Mouse (Mus musculus): ENCODE measurements at regions not wholly inside any gene's neighbourhood (a gene's known extent, or its start where the extent isn't known, plus 50 kb on each side); places are given as distances from the start of the nearest gene placed in this dataset.

DNA sequence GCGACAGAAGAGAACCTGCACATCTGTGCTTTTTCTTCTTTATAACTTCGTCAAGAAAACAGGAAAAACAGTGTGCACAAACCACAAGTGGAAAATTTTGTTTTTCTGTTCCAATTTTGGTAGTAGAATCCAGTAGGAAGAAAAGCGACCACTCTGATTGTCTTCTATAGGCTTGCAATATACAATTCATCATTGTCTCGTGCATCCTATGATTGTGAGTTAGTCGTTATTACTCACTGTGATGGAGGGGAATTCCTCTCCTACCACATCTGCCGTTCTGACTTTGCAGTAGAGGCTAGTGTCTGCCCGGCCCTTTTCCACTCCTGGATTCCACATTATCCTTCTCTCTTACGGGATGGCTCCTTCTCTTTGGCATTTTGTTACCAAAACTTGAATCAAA, 78.2 kb upstream of the Prep start:
- Histone ChIP-seq H3K27ac (ENCODE audit: control insufficient read depth, low read depth, low read length) (no peak overlapping the region), H3K27me3 (ENCODE audit: control insufficient read depth in 1 of 2, insufficient read depth in 2 of 2, low read length in 2 of 2) (peaks cover 3% of the 10 kb centered on the region in 2 experiments; a peak in 3 of 4 replicates), H3K4me3 (ENCODE audit: control insufficient read depth in 1 of 2, insufficient read depth in 1 of 2, low read depth in 2 of 2, low read length in 2 of 2) (no peak overlapping the region), H3K36me3 (ENCODE audit: control insufficient read depth in 1 of 2, insufficient read depth in 2 of 2, low read length in 2 of 2) (no peaks in the 10 kb centered on the region), H3K9me3 (replicated peaks; ENCODE audit: insufficient read depth, low read length) (no peaks in the 10 kb centered on the region), H3K79me2 (ENCODE audit: control insufficient read depth, insufficient read depth, low read length, poor library complexity) (no peaks in the 10 kb centered on the region), H3K4me1 (ENCODE audit: control insufficient read depth in 1 of 2, insufficient read depth in 2 of 2, low read length in 2 of 2) (no peaks in the 10 kb centered on the region), H3K9ac (ENCODE audit: control insufficient read depth, low read depth, low read length, poor library complexity, severe bottlenecking) (no peak overlapping the region)
- DNase-seq (ENCODE audit: low read depth, low spot score) = no peak
- TF ChIP-seq HCFC1 (IDR thresholded peaks at IDR 0.05; ENCODE audit: low read depth, low read length) (no peak), JUND (IDR thresholded peaks at IDR 0.05; ENCODE audit: low read depth, low read length) (no peak), TCF12 (IDR thresholded peaks at IDR 0.05; ENCODE audit: low read depth, low read length) (no peak), USF2 (IDR thresholded peaks at IDR 0.05; ENCODE audit: borderline replicate concordance in 1 of 2, insufficient read depth in 1 of 2, low read depth in 1 of 2, low read length in 2 of 2) (no peak), POLR2AphosphoS2 (IDR thresholded peaks at IDR 0.05; ENCODE audit: low read length) (no peak), NRF1 (IDR thresholded peaks at IDR 0.05; ENCODE audit: insufficient read depth, low read depth, low read length, poor library complexity, severe bottlenecking) (no peak), POLR2A (IDR thresholded peaks at IDR 0.05; ENCODE audit: control insufficient read depth in 1 of 2, insufficient read depth in 1 of 2, low read depth in 1 of 2, low read length in 2 of 2, poor library complexity in 1 of 2) (no peak), ZMIZ1 (IDR thresholded peaks at IDR 0.05; ENCODE audit: low read depth, low read length) (no peak), MYB (IDR thresholded peaks at IDR 0.05; ENCODE audit: low read depth, low read length) (no peak), RCOR1 (IDR thresholded peaks at IDR 0.05; ENCODE audit: low read depth, low read length) (no peak), MAX (IDR thresholded peaks at IDR 0.05; ENCODE audit: low read length) (no peak), MXI1 (IDR thresholded peaks at IDR 0.05; ENCODE audit: low read depth, low read length) (no peak), CTCF (IDR thresholded peaks at IDR 0.05 in 2 of 3, conservative IDR thresholded peaks at IDR 0.05 in 1 of 3; ENCODE audit: control insufficient read depth in 1 of 3, insufficient read depth in 1 of 3, low read depth in 2 of 3, low read length in 3 of 3, poor library complexity in 1 of 3, severe bottlenecking in 1 of 3) (no peak), NELFE (IDR thresholded peaks at IDR 0.05; ENCODE audit: low read depth, low read length) (no peak), CHD2 (IDR thresholded peaks at IDR 0.05; ENCODE audit: low read length) (no peak), MYC (IDR thresholded peaks at IDR 0.05; ENCODE audit: low read depth, low read length) (no peak), ZNF384 (IDR thresholded peaks at IDR 0.05; ENCODE audit: low read depth, low read length) (no peak), ZKSCAN1 (IDR thresholded peaks at IDR 0.05; ENCODE audit: low read depth, low read length) (no peak), RAD21 (IDR thresholded peaks at IDR 0.05; ENCODE audit: low read depth, low read length) (no peak), SIN3A (IDR thresholded peaks at IDR 0.05; ENCODE audit: low read length) (no peak)

DNA sequence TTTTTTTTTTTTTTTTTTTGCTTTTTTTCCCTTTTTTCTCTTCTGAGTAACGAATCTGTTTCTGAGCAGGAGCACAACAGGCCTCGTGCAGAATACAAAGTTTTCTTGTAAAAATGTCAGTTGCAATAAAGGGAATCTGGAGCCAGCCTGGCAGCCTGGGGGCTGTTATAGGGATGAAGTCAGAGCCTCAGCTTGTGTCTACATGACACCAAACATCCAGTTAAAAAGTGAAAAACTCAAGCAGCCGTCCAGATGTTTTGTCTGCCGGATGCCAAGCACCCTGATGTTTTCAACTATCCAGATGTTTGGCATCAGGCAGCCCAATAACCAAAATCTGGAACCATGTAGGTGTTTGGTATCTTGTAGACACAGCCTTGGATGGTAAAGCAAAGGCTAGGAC, 79.4 kb upstream of the Prep start:
- Histone ChIP-seq H3K36me3 (ENCODE audit: control insufficient read depth in 1 of 2, insufficient read depth in 2 of 2, low read length in 2 of 2) (no peaks in the 10 kb centered on the region), H3K4me3 (ENCODE audit: control insufficient read depth in 1 of 2, insufficient read depth in 1 of 2, low read depth in 2 of 2, low read length in 2 of 2) (no peak overlapping the region), H3K27me3 (ENCODE audit: control insufficient read depth in 1 of 2, insufficient read depth in 2 of 2, low read length in 2 of 2) (peaks cover 4 to 6% of the 10 kb centered on the region in 2 experiments; a peak in 3 of 4 replicates), H3K9ac (ENCODE audit: control insufficient read depth, low read depth, low read length, poor library complexity, severe bottlenecking) (no peak overlapping the region), H3K79me2 (ENCODE audit: control insufficient read depth, insufficient read depth, low read length, poor library complexity) (no peaks in the 10 kb centered on the region), H3K9me3 (replicated peaks; ENCODE audit: insufficient read depth, low read length) (no peaks in the 10 kb centered on the region), H3K4me1 (ENCODE audit: control insufficient read depth in 1 of 2, insufficient read depth in 2 of 2, low read length in 2 of 2) (no peaks in the 10 kb centered on the region), H3K27ac (ENCODE audit: control insufficient read depth, low read depth, low read length) (no peak overlapping the region)
- no peak for DNase-seq (ENCODE audit: low read depth, low spot score)
- TF ChIP-seq NRF1 (IDR thresholded peaks at IDR 0.05; ENCODE audit: insufficient read depth, low read depth, low read length, poor library complexity, severe bottlenecking) (no peak), ELF1 (IDR thresholded peaks at IDR 0.05; ENCODE audit: low read depth, low read length) (no peak), ZC3H11A (IDR thresholded peaks at IDR 0.05; ENCODE audit: low read depth, low read length) (no peak), UBTF (IDR thresholded peaks at IDR 0.05; ENCODE audit: borderline replicate concordance, insufficient read depth, low read depth, low read length) (no peak), RAD21 (IDR thresholded peaks at IDR 0.05; ENCODE audit: low read depth, low read length) (no peak), EP300 (IDR thresholded peaks at IDR 0.05; ENCODE audit: low read depth in 1 of 2, low read length in 2 of 2) (no peak), POLR2AphosphoS5 (IDR thresholded peaks at IDR 0.05; ENCODE audit: borderline replicate concordance, low read depth, low read length) (no peak), USF1 (IDR thresholded peaks at IDR 0.05; ENCODE audit: low read depth, low read length) (no peak), JUND (IDR thresholded peaks at IDR 0.05; ENCODE audit: low read depth, low read length) (no peak), POLR2AphosphoS2 (IDR thresholded peaks at IDR 0.05; ENCODE audit: low read length) (no peak), POLR2A (IDR thresholded peaks at IDR 0.05; ENCODE audit: control insufficient read depth in 1 of 2, insufficient read depth in 1 of 2, low read depth in 1 of 2, low read length in 2 of 2, poor library complexity in 1 of 2) (no peak)

All from MEL (cell line).